Mouse (Mus musculus) CH12.LX (cell line): ENCODE results near the gene Phactr3.

Experiments
- CTCF ChIP-seq, 2 experiments: IDR thresholded peaks in 1 of 2; conservative IDR thresholded peaks in 1 of 2; 2 replicates each; pipeline ENCODE4 v1.5.1; 2011 to 2012; ENCODE audit warnings: low read depth in 2 of 2, low read length in 2 of 2, improper control_type of control experiment in 1 of 2, inconsistent platforms in 1 of 2, mild to moderate bottlenecking in 1 of 2, moderate library complexity in 1 of 2
- HCFC1 ChIP-seq: IDR thresholded peaks from 2 replicates; pipeline ENCODE4 v1.6.1; 2012; ENCODE audit warnings: low read depth, mild to moderate bottlenecking, inconsistent platforms, low read length, improper control_type of control experiment
- MAFK ChIP-seq: IDR thresholded peaks from 2 replicates; pipeline ENCODE4 v1.6.1; 2011; ENCODE audit warnings: low read length, improper control_type of control experiment; ENCODE audit not compliant: insufficient replicate concordance
- ZKSCAN1 ChIP-seq: IDR thresholded peaks from 2 replicates; pipeline ENCODE4 v1.6.1; 2012; ENCODE audit warnings: low read depth, inconsistent platforms, low read length, improper control_type of control experiment, borderline replicate concordance

GRCm38 (mm10) chr2:178184862-178185261, 66.1 kb downstream of the Phactr3 start:
- TF ChIP-seq ZKSCAN1 (no peak), CTCF (conservative IDR thresholded peaks at IDR 0.05 in 1 of 2, IDR thresholded peaks at IDR 0.05 in 1 of 2; ENCODE audit: low read depth in 2 of 2, low read length in 2 of 2) (no peak), MAFK (no peak), HCFC1 (no peak)
